Mouse (Mus musculus) bone marrow macrophage, adult 2 months (primary cell): ENCODE results near the gene Ifna5.

Source experiments
- CTCF ChIP-seq: IDR thresholded peaks from 2 replicates; pipeline ENCODE4 v1.5.1; 2012; ENCODE audit warnings: low read depth, mild to moderate bottlenecking, low read length, moderate library complexity
- POLR2A ChIP-seq: IDR thresholded peaks from 2 replicates; pipeline ENCODE4 v1.6.1; 2012; ENCODE audit warnings: mild to moderate bottlenecking, low read depth, low read length, borderline replicate concordance

- TF ChIP-seq CTCF = no peak
- no peak for TF ChIP-seq POLR2A
Measured at GRCm38 (mm10) chr4:88845334-88845733, 10.0 kb downstream of the Ifna5 start.
